Mouse (Mus musculus): ENCODE results near the gene Ank3.

GRCm38 (mm10) chr10:70069321-70069720 is 670.7 kb downstream of the Ank3 start:
- TF ChIP-seq HCFC1 (IDR thresholded peaks at IDR 0.05; ENCODE audit: low read depth, low read length) (no peak), EP300 (IDR thresholded peaks at IDR 0.05; ENCODE audit: low read depth in 1 of 2, low read length in 2 of 2) (no peak), MYC (IDR thresholded peaks at IDR 0.05; ENCODE audit: low read depth, low read length) (no peak), CTCF (IDR thresholded peaks at IDR 0.05 in 2 of 3, conservative IDR thresholded peaks at IDR 0.05 in 1 of 3; ENCODE audit: control insufficient read depth in 1 of 3, insufficient read depth in 1 of 3, low read depth in 2 of 3, low read length in 3 of 3, poor library complexity in 1 of 3, severe bottlenecking in 1 of 3) (no peak), POLR2A (IDR thresholded peaks at IDR 0.05; ENCODE audit: control insufficient read depth in 1 of 2, insufficient read depth in 1 of 2, low read depth in 1 of 2, low read length in 2 of 2, poor library complexity in 1 of 2) (no peak), MYB (IDR thresholded peaks at IDR 0.05; ENCODE audit: low read depth, low read length) (no peak), POLR2AphosphoS2 (IDR thresholded peaks at IDR 0.05; ENCODE audit: low read length) (no peak), E2F4 (IDR thresholded peaks at IDR 0.05; ENCODE audit: borderline replicate concordance, low read depth, low read length) (no peak), CHD2 (IDR thresholded peaks at IDR 0.05; ENCODE audit: low read length) (no peak), KAT2A (conservative IDR thresholded peaks at IDR 0.05; ENCODE audit: low read depth, low read length) (no peak), GABPA (IDR thresholded peaks at IDR 0.05; ENCODE audit: low read depth, low read length) (no peak)

Measured in MEL (cell line).